Mouse (Mus musculus): ENCODE measurements around the gene Gpam. TPM values are rescaled to one million over a fixed set of nuclear protein-coding genes. Genes with fewer than 3 reads are reported as not detected.
"Not testable (repeated sequence)": the region's sequence is repeated elsewhere in the genome, so short reads cannot be mapped to it uniquely, and the experiment has no call there.

The Gpam gene
- 100 to 1,000 TPM; 183 to 606 TPM for total RNA-seq (2021)
- long read RNA-seq, experiment 1, full-length matches to known transcripts, result 15 of 142 reads
- long read RNA-seq, experiment 1, partial matches to known transcripts, result 107 of 142 reads
- long read RNA-seq, experiment 1, other reads (novel, unspliced or antisense), result 20 of 142 reads
- long read RNA-seq, experiment 2, transcript Gpam-201 (21 exons, 3,832 nt), result major isoform, 8 of 42 reads
- long read RNA-seq, experiment 2, partial matches to known transcripts, result 10 of 42 reads
- long read RNA-seq, experiment 2, other reads (novel, unspliced or antisense), result 24 of 42 reads

- peak in 1 of 2 experiments; percentile 57 for DNase-seq
Measured at GRCm38 (mm10) chr19:55127072-55127718, at the start of gene Gpam. TSS of gene Gpam (minus strand) at chr19:55127238.

- no peak for DNase-seq
Measured at GRCm38 (mm10) chr19:55171585-55171984, 44.5 kb upstream of the Gpam start.

- DNase-seq, result no peak
Measured at GRCm38 (mm10) chr19:55170399-55170798, 43.4 kb upstream of the Gpam start.

GRCm38 (mm10) chr19:55169236-55169729 lies 42.2 kb upstream of the Gpam start:
- DNase-seq, result peak in 1 of 2 experiments; percentile 36

- DNase-seq, result no peak
Measured at GRCm38 (mm10) chr19:55168360-55168759, 41.3 kb upstream of the Gpam start.

GRCm38 (mm10) chr19:55167741-55168140 lies 40.7 kb upstream of the Gpam start:
- no peak for DNase-seq

- DNase-seq, result no peak
Measured at GRCm38 (mm10) chr19:55166741-55167140, 39.7 kb upstream of the Gpam start.

GRCm38 (mm10) chr19:55165954-55166353 lies 38.9 kb upstream of the Gpam start:
- DNase-seq, result no peak

GRCm38 (mm10) chr19:55165183-55165865 lies 38.3 kb upstream of the Gpam start:
- DNase-seq, result peak; percentile 31 to 33

- no peak for DNase-seq
Measured at GRCm38 (mm10) chr19:55164162-55164561, 37.1 kb upstream of the Gpam start.

- DNase-seq, result peak; percentile 30 to 48
Measured at GRCm38 (mm10) chr19:55162271-55162670, 35.2 kb upstream of the Gpam start.

GRCm38 (mm10) chr19:55159826-55160225 lies 32.8 kb upstream of the Gpam start:
- no peak for DNase-seq

- DNase-seq, result peak; percentile 74 to 77
Measured at GRCm38 (mm10) chr19:55158606-55159005, 31.6 kb upstream of the Gpam start.

GRCm38 (mm10) chr19:55157029-55157428 lies 30.0 kb upstream of the Gpam start:
- peak in 1 of 2 experiments; percentile 48 for DNase-seq

GRCm38 (mm10) chr19:55152983-55153382 lies 25.9 kb upstream of the Gpam start:
- no peak for DNase-seq

GRCm38 (mm10) chr19:55152274-55152673 lies 25.2 kb upstream of the Gpam start:
- DNase-seq, result not testable (repeated sequence)

GRCm38 (mm10) chr19:55149646-55150045 lies 22.6 kb upstream of the Gpam start:
- DNase-seq, result no peak

GRCm38 (mm10) chr19:55148109-55148508 lies 21.1 kb upstream of the Gpam start:
- DNase-seq, result no peak

- no peak for DNase-seq
Measured at GRCm38 (mm10) chr19:55147568-55147967, 20.5 kb upstream of the Gpam start.

GRCm38 (mm10) chr19:55145136-55145535 lies 18.1 kb upstream of the Gpam start:
- DNase-seq, result no peak

GRCm38 (mm10) chr19:55144691-55145090 lies 17.7 kb upstream of the Gpam start:
- no peak for DNase-seq

GRCm38 (mm10) chr19:55143391-55144300 lies 16.6 kb upstream of the Gpam start:
- no peak for DNase-seq

Measured in adrenal gland, postnatal 36 days (tissue).